Mouse (Mus musculus) right cerebral cortex, postnatal 10 days (tissue): ENCODE data around the gene Vwce.

Experiments
- DNase-seq, 2 experiments: peaks; one replicate each; pipeline ENCODE4 v3.0.0; 2021; ENCODE audit warnings: low spot score in 2 of 2

The Vwce gene

DNA sequence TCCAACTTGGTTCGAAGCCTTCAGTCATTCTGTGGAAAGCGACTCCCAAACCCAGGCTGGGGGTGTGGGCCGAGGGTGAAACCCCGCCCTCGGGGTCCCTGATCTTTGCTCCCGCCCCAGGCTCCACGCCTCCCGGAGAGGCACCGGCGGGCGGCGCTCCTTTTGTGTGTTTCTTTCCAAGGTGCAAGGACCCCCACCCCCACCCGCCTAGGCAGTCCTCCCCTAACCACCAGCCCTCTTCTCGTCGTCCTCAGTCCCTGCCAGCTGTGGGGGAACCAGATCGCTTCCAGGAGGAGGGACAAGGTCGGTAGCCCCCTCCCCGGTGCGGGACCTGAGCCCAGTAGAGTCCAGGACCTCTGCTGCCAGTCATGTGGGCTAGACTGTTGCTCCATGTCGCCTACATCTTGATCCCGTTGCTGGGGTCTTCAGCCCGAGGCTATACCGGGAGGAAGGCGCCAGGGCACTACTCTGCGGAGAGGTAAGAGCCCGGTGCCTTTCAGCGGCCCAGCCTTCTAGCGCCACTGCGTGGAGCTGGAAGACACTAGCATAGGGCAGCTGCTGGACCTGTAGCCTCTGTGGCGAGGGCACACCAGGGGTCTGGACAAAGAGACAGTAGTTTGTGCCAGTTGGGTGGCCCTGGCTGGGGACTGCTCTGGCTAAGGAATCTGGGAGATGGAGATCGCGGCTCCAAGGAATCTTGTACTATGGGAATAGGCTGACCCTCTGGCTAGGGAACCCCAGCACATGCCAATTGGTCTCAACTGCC lies at the start of gene Vwce:
Vwce (plus strand) TSS at position 108 of the 766 bp plus-strand sequence.
- DNase-seq = peak; percentile 57 to 58

- DNase-seq = no peak
These were observed 48.9 kb upstream of the Vwce start for GRCm38 (mm10) chr19:10585112-10585511.

GRCm38 (mm10) chr19:10587231-10587630 lies 46.8 kb upstream of the Vwce start:
- no peak for DNase-seq

DNA sequence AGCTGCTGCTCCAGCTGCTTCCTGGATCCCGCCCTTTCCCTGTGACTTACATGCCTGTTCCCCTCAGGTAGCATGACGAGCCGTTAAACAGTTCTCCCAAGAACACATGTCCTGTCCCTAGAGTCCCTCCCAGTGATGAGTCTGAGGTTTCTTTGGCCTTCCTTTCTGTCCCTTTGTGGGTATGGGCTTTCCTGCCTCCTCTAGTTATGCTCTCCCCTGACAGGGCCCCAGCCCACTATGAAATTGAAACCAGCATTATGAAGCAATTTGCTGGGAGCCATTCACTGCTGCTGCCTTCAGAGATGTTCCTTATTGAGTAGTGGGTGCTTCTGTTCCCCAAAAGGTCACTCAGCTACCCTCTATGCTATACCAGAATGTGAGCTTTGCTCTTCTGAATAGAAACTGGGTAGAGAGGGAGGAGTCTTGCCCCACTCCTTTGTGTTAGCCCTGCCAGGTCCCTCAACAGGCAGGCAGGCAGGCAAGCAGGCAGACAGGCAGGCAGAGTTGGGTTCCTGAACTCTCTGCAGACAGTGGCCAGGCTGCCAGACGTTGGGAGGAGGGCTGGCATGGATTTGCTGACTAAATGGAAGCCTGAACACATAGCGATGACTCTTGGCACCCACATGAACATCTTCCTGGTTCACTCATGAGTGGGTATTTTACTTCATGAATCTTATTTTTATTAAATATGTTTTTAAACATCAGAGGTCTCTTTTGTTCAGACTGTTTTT lies 44.7 kb upstream of the Vwce start:
- DNase-seq = no peak

DNA sequence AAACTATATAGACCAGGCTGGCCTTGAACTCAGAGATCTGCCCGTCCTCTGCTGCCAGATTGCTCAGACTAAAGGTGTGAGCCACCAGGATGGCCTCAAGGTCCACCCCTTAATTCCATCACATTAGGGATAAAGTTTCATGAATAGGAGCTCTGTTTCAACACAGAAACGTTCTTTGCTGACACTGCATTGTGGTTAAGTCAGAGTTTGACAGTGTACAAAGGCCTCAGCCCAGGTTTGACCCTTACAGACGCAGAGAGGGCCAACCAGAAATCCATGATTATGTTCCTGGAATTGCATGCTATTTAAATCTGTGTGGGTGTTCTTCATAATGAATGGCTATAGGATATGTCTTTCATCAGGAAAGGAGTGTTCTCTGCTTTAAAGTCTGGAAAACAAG lies 43.7 kb upstream of the Vwce start:
- no peak for DNase-seq

DNA sequence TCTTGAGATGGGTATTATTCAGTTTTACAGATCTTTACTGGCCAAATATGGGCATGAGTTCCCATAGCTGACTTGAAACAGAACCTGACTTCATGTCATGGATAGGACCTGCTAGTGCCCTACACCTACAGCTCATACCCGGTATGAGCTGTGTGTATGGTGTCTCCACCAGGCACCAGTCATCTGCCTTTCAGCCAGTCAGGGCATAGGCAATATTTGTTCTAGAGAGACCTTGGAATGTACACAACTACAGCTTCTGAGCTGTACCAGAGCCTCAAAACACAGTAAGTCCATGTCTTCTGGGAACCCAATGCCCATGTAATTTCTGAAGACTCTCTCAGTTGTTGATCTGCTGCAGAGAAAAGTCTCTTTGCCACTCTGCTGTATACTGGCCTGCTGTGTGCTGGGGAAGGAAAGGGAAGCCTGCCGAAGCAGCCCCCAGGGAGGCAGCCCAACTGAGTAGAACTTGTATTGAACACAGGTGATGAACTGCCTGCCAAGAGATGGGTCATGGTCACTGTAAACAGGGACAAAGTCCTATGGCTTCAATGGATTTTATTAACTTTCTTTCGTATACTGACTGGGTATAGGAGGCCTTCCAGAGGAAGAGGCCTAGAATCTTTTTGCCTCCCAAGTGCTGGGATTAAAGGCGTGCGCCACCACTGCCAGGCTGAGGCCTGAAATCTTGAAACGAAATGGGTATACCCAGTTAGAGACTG lies 42.2 kb upstream of the Vwce start:
- no peak for DNase-seq

GRCm38 (mm10) chr19:10598188-10598587 lies 35.8 kb upstream of the Vwce start:
- DNase-seq = no peak

GRCm38 (mm10) chr19:10599648-10600047 lies 34.4 kb upstream of the Vwce start:
- no peak for DNase-seq

DNA sequence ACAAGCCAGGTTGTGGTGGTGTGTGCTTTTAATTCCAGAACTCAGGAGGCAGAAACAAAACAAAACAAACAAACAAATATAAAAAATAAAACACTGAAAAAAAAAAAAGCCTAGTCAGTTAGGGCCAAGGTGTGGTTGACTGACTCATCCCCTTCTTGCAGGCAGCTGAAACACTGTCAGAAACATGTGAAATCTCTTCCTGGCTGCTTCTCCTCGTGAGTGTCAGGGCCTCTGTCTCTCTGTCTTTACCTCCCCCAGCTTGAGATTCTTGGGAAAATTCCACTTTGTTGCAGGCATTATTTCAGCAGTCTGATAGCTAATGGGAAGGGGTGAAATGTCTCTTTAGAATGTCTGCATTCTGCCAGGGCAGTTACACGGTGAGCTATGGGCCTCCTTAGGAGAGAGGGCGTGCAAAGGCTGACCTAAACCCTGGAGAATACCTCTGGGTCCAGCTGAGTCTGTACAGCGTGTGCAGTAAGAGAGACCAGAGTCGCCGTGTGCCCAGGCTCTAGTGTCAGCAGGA lies 31.7 kb upstream of the Vwce start:
- no peak for DNase-seq

DNA sequence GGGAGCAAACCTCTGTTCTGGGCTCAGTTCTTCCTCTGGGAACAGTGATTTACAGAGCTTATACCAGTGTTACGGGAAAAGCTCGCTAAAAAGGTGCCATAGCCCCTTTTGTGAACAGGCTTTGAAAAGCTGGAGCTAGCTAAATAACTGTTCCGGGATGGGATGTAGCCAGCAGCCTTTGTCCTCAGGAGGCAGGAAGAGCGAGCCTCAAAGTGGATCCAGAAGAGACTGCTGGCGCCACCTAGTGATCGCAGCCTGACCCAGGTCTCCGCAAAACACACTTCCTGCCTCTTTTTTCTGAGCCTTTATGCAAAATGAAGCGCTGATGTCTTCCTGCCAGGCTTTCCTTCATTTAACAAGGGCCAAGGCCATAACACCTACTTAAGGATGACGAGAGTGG lies 31.2 kb upstream of the Vwce start:
- DNase-seq = peak; percentile 91 to 93

DNA sequence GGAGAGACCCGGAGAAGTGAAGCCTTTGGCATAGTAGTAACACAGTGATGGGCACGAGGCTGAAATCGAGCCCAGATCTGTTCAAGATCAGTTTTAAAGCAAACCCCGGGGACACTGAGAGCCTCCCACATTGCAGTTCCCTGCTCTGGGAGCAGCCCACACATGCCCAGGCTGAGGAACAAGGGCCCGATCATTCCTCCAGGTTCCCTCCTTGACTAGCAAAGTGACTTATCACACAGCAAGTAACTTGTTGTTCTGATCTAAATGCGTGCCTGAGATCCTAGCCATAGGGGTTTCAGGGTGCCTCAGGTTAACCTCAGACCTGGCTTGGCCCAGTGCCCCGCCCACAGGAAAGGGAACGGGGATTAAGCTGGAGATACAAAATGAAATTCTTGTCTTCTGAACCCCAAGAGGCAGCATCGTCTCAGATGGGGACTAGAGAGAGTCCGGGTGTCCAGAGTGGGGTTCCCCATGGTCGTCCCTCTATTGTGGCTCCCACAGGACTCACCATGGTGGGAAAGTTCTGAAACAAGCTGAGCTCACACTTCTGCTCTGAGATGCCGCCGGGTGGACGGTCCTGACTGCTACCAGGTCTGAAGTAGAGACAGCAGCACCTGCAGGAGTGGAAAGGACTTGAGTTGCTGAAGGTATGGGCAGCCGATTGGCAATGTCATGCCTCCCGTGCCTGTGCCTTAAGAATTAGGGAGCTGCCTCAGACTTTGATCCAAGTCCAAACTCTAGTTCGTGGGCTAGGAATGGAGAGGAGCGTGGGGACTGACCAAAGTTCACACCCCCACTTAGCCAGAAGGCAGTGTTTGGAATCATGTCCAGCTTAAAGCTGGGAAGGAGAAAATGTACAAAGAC lies 30.1 kb upstream of the Vwce start:
- DNase-seq = peak; percentile 38 to 52

DNA sequence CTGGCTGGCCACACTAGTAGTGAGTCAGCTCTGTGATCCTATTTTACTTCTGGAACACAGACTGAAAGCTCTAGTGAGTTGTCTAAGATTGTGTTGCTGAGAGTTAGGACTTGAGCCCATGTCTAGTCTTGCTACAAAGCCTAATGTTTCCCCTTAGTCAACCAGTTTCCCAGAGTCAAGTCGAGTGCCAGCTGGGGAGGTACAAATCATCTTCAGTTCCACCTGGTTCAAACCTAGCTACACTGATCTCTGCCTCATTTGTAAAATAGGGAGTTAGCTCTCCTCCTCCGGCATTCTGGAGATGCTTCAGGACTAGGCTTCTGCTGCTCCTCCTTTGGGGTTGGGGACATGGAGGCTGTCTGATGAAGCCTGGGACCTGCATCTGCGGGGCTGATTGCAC lies 29.5 kb upstream of the Vwce start:
- DNase-seq = no peak

GRCm38 (mm10) chr19:10605293-10605900 lies 28.6 kb upstream of the Vwce start, which contains the start of the genes Ddb1 and Tkfc:
Ddb1 (plus strand) TSS chr19:10605327.
Tkfc (minus strand) TSS chr19:10605654.
- DNase-seq = peak; percentile 99

- no peak for DNase-seq
These were observed 28.0 kb upstream of the Vwce start for GRCm38 (mm10) chr19:10605901-10606622.

DNA sequence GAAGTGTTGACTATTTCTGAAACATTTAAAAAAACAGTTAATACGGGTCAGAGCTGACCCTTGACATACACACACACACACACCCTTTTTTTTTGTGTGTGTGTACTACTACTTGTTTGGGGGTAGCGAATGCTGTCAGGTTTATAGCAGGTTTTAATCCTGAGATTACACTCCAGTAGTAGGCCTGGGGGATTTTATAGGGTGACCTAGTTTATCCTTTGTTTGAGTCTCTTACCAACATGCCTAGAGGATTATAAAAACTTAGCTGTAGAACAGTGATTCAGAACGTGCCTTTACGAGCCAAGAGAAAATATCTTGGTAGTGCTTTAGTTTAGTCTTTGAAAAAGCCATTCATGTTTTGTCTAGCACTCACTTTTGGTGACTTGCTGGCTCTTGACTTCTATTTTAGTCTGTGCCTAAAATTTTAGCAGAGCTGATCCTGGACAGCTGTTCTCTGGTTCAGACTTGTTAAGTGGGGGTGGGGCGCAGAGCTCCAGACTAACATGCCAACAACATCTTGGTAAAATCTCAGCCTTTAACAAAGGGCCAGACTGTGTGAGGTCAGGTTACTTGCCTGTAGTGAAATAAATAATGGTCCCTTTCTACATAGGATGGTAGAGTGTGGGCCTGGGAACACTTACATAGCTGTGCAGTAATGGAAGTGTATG lies 25.3 kb upstream of the Vwce start:
- no peak for DNase-seq

DNA sequence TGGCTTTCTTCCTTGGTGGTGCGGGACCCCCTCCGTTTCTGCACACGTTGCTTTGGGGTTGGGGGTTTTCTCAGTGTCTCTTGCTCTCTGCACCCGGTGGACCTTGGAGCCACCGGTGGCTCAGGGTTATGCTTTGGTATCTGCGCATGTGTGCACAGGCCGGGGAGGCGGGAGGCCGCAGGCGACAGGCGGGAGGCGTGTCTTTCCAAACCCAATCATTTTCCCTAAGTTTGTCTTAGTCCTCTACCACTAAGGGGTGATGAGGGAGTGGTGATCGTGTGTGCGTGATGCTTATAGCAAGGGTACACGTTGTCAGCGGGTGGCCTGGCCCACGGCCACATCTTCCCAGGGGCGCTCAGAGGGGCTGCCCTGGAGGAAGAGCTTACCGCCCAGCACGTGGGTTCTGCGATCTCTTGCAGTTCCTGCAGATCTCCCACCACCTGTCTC lies 882 bp downstream of the Vwce start:
- DNase-seq = peak; percentile 73 to 77

DNA sequence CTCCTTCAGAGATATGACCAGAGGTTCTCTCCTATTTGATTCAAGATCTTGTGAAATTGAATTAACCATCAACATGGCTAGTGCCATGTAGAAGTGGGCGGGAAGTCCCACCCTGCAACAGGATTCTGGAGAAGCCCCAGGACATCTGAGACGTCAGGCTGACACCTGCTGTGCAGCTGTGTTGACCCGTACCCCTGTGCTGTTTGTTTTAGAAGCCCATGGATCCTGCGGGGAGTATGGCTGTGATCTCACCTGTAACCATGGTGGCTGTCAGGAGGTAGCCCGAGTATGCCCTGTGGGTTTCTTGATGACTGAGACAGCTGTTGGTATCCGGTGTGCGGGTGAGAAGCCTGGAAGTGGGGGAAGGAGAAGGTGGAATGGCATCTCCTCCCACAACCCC lies 3.8 kb downstream of the Vwce start:
- DNase-seq = no peak

DNA sequence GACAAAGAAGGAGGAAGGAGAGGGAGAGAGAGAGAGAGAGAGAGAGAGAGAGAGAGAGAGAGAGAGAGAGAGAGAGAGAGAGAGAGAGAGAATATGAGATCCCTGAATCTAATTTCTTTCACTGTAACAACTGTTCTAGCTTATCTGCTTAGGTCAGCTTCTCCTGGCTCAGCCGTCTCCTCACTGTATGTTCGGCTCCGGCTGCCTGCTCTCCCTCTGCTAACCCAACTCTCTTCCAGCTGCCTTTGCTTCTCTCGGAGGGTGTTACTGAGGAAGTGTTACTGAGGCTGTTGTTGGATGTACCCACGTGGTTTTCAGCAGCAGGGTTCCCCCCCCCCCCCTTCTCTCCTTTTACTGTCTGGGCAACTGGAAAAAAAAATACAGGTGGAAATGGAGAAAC lies 6.1 kb downstream of the Vwce start:
- no peak for DNase-seq

DNA sequence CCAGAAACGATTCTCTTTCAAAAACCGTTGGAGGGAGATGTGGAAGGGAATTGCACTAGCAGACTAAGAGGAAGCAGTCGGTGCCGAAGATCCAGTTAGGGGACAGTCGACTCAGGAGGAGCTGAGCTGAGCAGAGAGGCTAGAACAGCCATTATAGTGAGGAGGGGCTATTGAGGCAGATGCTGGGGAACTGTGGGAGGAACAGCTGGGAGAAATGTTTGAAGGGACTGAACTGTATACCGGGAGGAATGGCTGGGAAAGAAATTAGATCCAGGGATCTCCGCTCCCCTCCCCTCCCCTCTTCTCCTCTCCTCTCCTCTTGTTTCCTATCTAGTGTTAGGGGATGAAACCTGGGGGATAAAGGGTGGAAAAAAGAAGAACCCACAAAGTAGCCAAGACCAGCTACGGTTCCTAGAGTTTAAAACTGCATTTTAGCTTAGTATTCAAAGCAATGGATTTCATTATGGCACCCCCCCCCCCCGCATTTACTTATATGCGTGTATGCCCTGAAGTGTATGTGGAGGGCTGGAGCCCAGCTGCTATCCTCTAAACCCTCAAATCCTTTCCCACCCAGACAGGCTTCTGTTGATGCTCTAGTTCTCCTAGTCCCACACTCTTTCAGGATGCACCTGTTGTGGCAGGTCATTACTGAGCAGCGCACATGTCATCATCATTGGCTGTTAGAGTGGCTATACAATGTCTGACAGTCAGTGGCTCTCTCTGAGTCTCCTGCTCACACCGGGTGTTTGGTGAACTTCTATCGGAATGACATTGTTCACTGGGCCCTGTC lies 6.8 kb downstream of the Vwce start:
- DNase-seq = no peak
